Mouse (Mus musculus): Measurements from ENCODE around the gene Macrod1. TPM values are rescaled to one million over a fixed set of nuclear protein-coding genes. Genes with fewer than 3 reads are reported as not detected.

Gene Macrod1
- polyA plus RNA-seq, 1 experiment from 2014 or later, result 6.0 TPM

GRCm38 (mm10) chr19:7125526-7126156 lies 69.0 kb downstream of the Macrod1 start:
- H3K27ac ChIP-seq, result no peak overlapping the region
- H3K9ac ChIP-seq, result no peak overlapping the region
- H3K4me2 ChIP-seq, result no peak overlapping the region
- no peak overlapping the region for H3K4me3 ChIP-seq
- H3K36me3 ChIP-seq (replicated peaks), result no peaks in the 10 kb centered on the region
- ATAC-seq (replicated peaks), result no peak
- no peaks in the 10 kb centered on the region for H3K9me3 ChIP-seq
- WGBS, result 86% methylated on average over 4 of the region's 4 CpGs
- peaks cover 35% of the 10 kb centered on the region for H3K4me1 ChIP-seq
- H3K27me3 ChIP-seq (replicated peaks), result no peaks in the 10 kb centered on the region

GRCm38 (mm10) chr19:7126209-7126608 lies 69.6 kb downstream of the Macrod1 start:
- no peaks in the 10 kb centered on the region for H3K36me3 ChIP-seq (replicated peaks)
- WGBS, result 88% methylated on average over 1 of the region's 1 CpGs
- no peak overlapping the region for H3K27ac ChIP-seq
- H3K27me3 ChIP-seq (replicated peaks), result no peaks in the 10 kb centered on the region
- H3K4me3 ChIP-seq, result no peak overlapping the region
- H3K9ac ChIP-seq, result no peak overlapping the region
- ATAC-seq (replicated peaks), result no peak
- H3K4me2 ChIP-seq, result no peak overlapping the region
- H3K4me1 ChIP-seq, result peaks cover 35% of the 10 kb centered on the region
- H3K9me3 ChIP-seq, result no peaks in the 10 kb centered on the region

GRCm38 (mm10) chr19:7126933-7127332 lies 70.3 kb downstream of the Macrod1 start:
- Histone ChIP-seq H3K4me2 (no peak overlapping the region), H3K36me3 (replicated peaks) (no peaks in the 10 kb centered on the region), H3K9ac (no peak overlapping the region), H3K9me3 (no peaks in the 10 kb centered on the region), H3K27ac (no peak overlapping the region), H3K4me1 (peaks cover 34% of the 10 kb centered on the region), H3K27me3 (replicated peaks) (no peaks in the 10 kb centered on the region), H3K4me3 (no peak overlapping the region)
- WGBS, result 73% methylated on average over 2 of the region's 2 CpGs
- ATAC-seq (replicated peaks), result no peak

GRCm38 (mm10) chr19:7128551-7129475 lies 72.2 kb downstream of the Macrod1 start:
- H3K9ac ChIP-seq, result no peak overlapping the region
- H3K4me1 ChIP-seq, result peaks cover 30% of the 10 kb centered on the region
- H3K36me3 ChIP-seq (replicated peaks), result no peaks in the 10 kb centered on the region
- H3K27ac ChIP-seq, result peak overlapping the region; percentile 50
- WGBS, result 32% methylated on average over 19 of the region's 19 CpGs
- H3K4me3 ChIP-seq, result no peak overlapping the region
- H3K27me3 ChIP-seq (replicated peaks), result no peaks in the 10 kb centered on the region
- 0 out of 2 replicates have a peak, but pooled peaks have one; percentile 31 for ATAC-seq (replicated peaks)
- H3K9me3 ChIP-seq, result no peaks in the 10 kb centered on the region
- H3K4me2 ChIP-seq, result no peak overlapping the region

GRCm38 (mm10) chr19:7130317-7130716 lies 73.7 kb downstream of the Macrod1 start:
- Histone ChIP-seq H3K36me3 (replicated peaks) (no peaks in the 10 kb centered on the region), H3K4me1 (peaks cover 45% of the 10 kb centered on the region), H3K27ac (no peak overlapping the region), H3K27me3 (replicated peaks) (no peaks in the 10 kb centered on the region), H3K9ac (no peak overlapping the region), H3K4me2 (no peak overlapping the region), H3K9me3 (no peaks in the 10 kb centered on the region), H3K4me3 (no peak overlapping the region)
- no peak for ATAC-seq (replicated peaks)
- 84% methylated on average over 11 of the region's 11 CpGs for WGBS

- WGBS, result 78% methylated on average over 9 of the region's 9 CpGs
- Histone ChIP-seq H3K4me1 (peaks cover 74% of the 10 kb centered on the region), H3K36me3 (replicated peaks) (no peaks in the 10 kb centered on the region), H3K27ac (no peak overlapping the region), H3K4me2 (no peak overlapping the region), H3K9me3 (no peaks in the 10 kb centered on the region), H3K4me3 (no peak overlapping the region), H3K9ac (no peak overlapping the region), H3K27me3 (replicated peaks) (no peaks in the 10 kb centered on the region)
- no peak for ATAC-seq (replicated peaks)
Measured at GRCm38 (mm10) chr19:7133436-7133835, 76.8 kb downstream of the Macrod1 start.

- Histone ChIP-seq H3K27ac (peak overlapping the region; percentile 70), H3K9me3 (no peaks in the 10 kb centered on the region), H3K27me3 (replicated peaks) (no peaks in the 10 kb centered on the region), H3K4me2 (no peak overlapping the region), H3K4me3 (no peak overlapping the region), H3K4me1 (peaks cover 72% of the 10 kb centered on the region), H3K9ac (no peak overlapping the region), H3K36me3 (replicated peaks) (no peaks in the 10 kb centered on the region)
- peak; percentile 25; the same call in 1 of the 2 replicates for ATAC-seq (replicated peaks)
- 8% methylated on average over 17 of the region's 17 CpGs for WGBS
Measured at GRCm38 (mm10) chr19:7134631-7135091, 78.1 kb downstream of the Macrod1 start.

GRCm38 (mm10) chr19:7135525-7135924 lies 78.9 kb downstream of the Macrod1 start:
- peaks cover 76% of the 10 kb centered on the region for H3K4me1 ChIP-seq
- WGBS, result 6% methylated on average over 8 of the region's 9 CpGs
- no peak overlapping the region for H3K4me3 ChIP-seq
- peak; percentile 18; the same call in 1 of the 2 replicates for ATAC-seq (replicated peaks)
- no peak overlapping the region for H3K4me2 ChIP-seq
- peak overlapping the region; percentile 70 for H3K27ac ChIP-seq
- H3K27me3 ChIP-seq (replicated peaks), result no peaks in the 10 kb centered on the region
- H3K36me3 ChIP-seq (replicated peaks), result no peaks in the 10 kb centered on the region
- H3K9ac ChIP-seq, result no peak overlapping the region
- H3K9me3 ChIP-seq, result no peaks in the 10 kb centered on the region

GRCm38 (mm10) chr19:7136016-7136415 lies 79.4 kb downstream of the Macrod1 start:
- peaks cover 81% of the 10 kb centered on the region for H3K4me1 ChIP-seq
- H3K9me3 ChIP-seq, result no peaks in the 10 kb centered on the region
- no peak overlapping the region for H3K9ac ChIP-seq
- no peak overlapping the region for H3K4me3 ChIP-seq
- H3K36me3 ChIP-seq (replicated peaks), result no peaks in the 10 kb centered on the region
- ATAC-seq (replicated peaks), result no peak
- no peak overlapping the region for H3K4me2 ChIP-seq
- 12% methylated on average over 9 of the region's 9 CpGs for WGBS
- H3K27ac ChIP-seq, result peak overlapping the region; percentile 70
- H3K27me3 ChIP-seq (replicated peaks), result no peaks in the 10 kb centered on the region

- Histone ChIP-seq H3K4me2 (no peak overlapping the region), H3K9ac (no peak overlapping the region), H3K36me3 (replicated peaks) (no peaks in the 10 kb centered on the region), H3K27me3 (replicated peaks) (no peaks in the 10 kb centered on the region), H3K4me3 (no peak overlapping the region), H3K4me1 (peaks cover 89% of the 10 kb centered on the region), H3K27ac (peak overlapping the region; percentile 70; the same call in 1 of the 2 replicates), H3K9me3 (no peaks in the 10 kb centered on the region)
- no peak for ATAC-seq (replicated peaks)
- WGBS, result 36% methylated on average over 14 of the region's 14 CpGs
Measured at GRCm38 (mm10) chr19:7136714-7137498, 80.3 kb downstream of the Macrod1 start.

GRCm38 (mm10) chr19:7138327-7138726 lies 81.7 kb downstream of the Macrod1 start:
- no peak overlapping the region for H3K27ac ChIP-seq
- H3K9me3 ChIP-seq, result no peaks in the 10 kb centered on the region
- no peak overlapping the region for H3K4me2 ChIP-seq
- no peak overlapping the region for H3K4me3 ChIP-seq
- peaks cover 98% of the 10 kb centered on the region for H3K4me1 ChIP-seq
- no peak overlapping the region for H3K9ac ChIP-seq
- H3K27me3 ChIP-seq (replicated peaks), result no peaks in the 10 kb centered on the region
- WGBS, result 40% methylated on average over 14 of the region's 14 CpGs
- no peaks in the 10 kb centered on the region for H3K36me3 ChIP-seq (replicated peaks)
- ATAC-seq (replicated peaks), result no peak

GRCm38 (mm10) chr19:7139321-7139720 lies 82.7 kb downstream of the Macrod1 start:
- WGBS, result 65% methylated on average over 4 of the region's 4 CpGs
- H3K27ac ChIP-seq, result no peak overlapping the region

More at GRCm38 (mm10) chr19:7139321-7139720, 82.7 kb downstream of the Macrod1 start:
- H3K4me3 ChIP-seq, result no peak overlapping the region
- H3K27me3 ChIP-seq (replicated peaks), result no peaks in the 10 kb centered on the region
- H3K4me1 ChIP-seq, result peaks cover 98% of the 10 kb centered on the region
- H3K4me2 ChIP-seq, result no peak overlapping the region
- H3K9ac ChIP-seq, result no peak overlapping the region
- H3K9me3 ChIP-seq, result no peaks in the 10 kb centered on the region
- ATAC-seq (replicated peaks), result no peak
- H3K36me3 ChIP-seq (replicated peaks), result no peaks in the 10 kb centered on the region

Measured in midbrain, embryonic 15.5 days (tissue).